Mouse (Mus musculus): ENCODE results near the gene Sox13.

GRCm38 (mm10) chr1:133404005-133404404, 20.2 kb downstream of the Sox13 start:
- TF ChIP-seq CTCF (IDR thresholded peaks at IDR 0.05; ENCODE audit: low read depth, low read length) (no peak), POLR2A (IDR thresholded peaks at IDR 0.05; ENCODE audit: borderline replicate concordance, low read depth, low read length) (no peak)

All from bone marrow macrophage, adult 2 months (primary cell).